Mouse (Mus musculus): ENCODE data around the gene Alpk1.
"Not testable (repeated sequence)": the region's sequence is repeated elsewhere in the genome, so short reads cannot be mapped to it uniquely, and the experiment has no call there.

Alpk1 gene

GRCm38 (mm10) chr3:127790234-127791055, 10.1 kb upstream of the Alpk1 start:
- no peak for DNase-seq (ENCODE audit: low read depth, low spot score)

- no peak for DNase-seq (ENCODE audit: low read depth, low spot score)
These were observed 9.3 kb upstream of the Alpk1 start, which contains the start of gene Tifa for GRCm38 (mm10) chr3:127789500-127790191. Gene Tifa (plus strand): TSS chr3:127789805.

GRCm38 (mm10) chr3:127788919-127789318, 8.6 kb upstream of the Alpk1 start:
- DNase-seq (ENCODE audit: low read depth, low spot score), result no peak

GRCm38 (mm10) chr3:127788038-127788437, 7.7 kb upstream of the Alpk1 start:
- no peak for DNase-seq (ENCODE audit: low read depth, low spot score)

GRCm38 (mm10) chr3:127787032-127787431, 6.7 kb upstream of the Alpk1 start:
- no peak for DNase-seq (ENCODE audit: low read depth, low spot score)

GRCm38 (mm10) chr3:127783680-127784079, 3.4 kb upstream of the Alpk1 start:
- not testable (repeated sequence) for DNase-seq (ENCODE audit: low read depth, low spot score)

- no peak for DNase-seq (ENCODE audit: low read depth, low spot score)
These were observed 2.6 kb upstream of the Alpk1 start for GRCm38 (mm10) chr3:127782921-127783320.

GRCm38 (mm10) chr3:127780921-127781320, 594 bp upstream of the Alpk1 start:
- DNase-seq (ENCODE audit: low read depth, low spot score), result no peak

GRCm38 (mm10) chr3:127769146-127769545, 11.2 kb downstream of the Alpk1 start:
- DNase-seq (ENCODE audit: low read depth, low spot score), result no peak

GRCm38 (mm10) chr3:127765971-127766370, 14.4 kb downstream of the Alpk1 start:
- no peak for DNase-seq (ENCODE audit: low read depth, low spot score)

GRCm38 (mm10) chr3:127764541-127764940, 15.8 kb downstream of the Alpk1 start:
- DNase-seq (ENCODE audit: low read depth, low spot score), result peak; percentile 39

GRCm38 (mm10) chr3:127763076-127763612, 17.2 kb downstream of the Alpk1 start:
- DNase-seq (ENCODE audit: low read depth, low spot score), result peak; percentile 84

GRCm38 (mm10) chr3:127762403-127762802, 17.9 kb downstream of the Alpk1 start:
- no peak for DNase-seq (ENCODE audit: low read depth, low spot score)

- DNase-seq (ENCODE audit: low read depth, low spot score), result peak; percentile 20
These were observed 21.1 kb downstream of the Alpk1 start for GRCm38 (mm10) chr3:127759212-127759611.

- DNase-seq (ENCODE audit: low read depth, low spot score), result no peak
These were observed 21.5 kb downstream of the Alpk1 start for GRCm38 (mm10) chr3:127758806-127759205.

- no peak for DNase-seq (ENCODE audit: low read depth, low spot score)
These were observed 22.4 kb downstream of the Alpk1 start for GRCm38 (mm10) chr3:127757886-127758301.

- DNase-seq (ENCODE audit: low read depth, low spot score), result no peak
These were observed 23.9 kb downstream of the Alpk1 start for GRCm38 (mm10) chr3:127756458-127756857.

GRCm38 (mm10) chr3:127749981-127750562, 30.3 kb downstream of the Alpk1 start:
- no peak for DNase-seq (ENCODE audit: low read depth, low spot score)

- no peak for DNase-seq (ENCODE audit: low read depth, low spot score)
These were observed 31.1 kb downstream of the Alpk1 start for GRCm38 (mm10) chr3:127749266-127749665.

- no peak for DNase-seq (ENCODE audit: low read depth, low spot score)
These were observed 31.7 kb downstream of the Alpk1 start for GRCm38 (mm10) chr3:127748644-127749043.

GRCm38 (mm10) chr3:127745911-127746640, 34.3 kb downstream of the Alpk1 start:
- DNase-seq (ENCODE audit: low read depth, low spot score), result no peak

Data from ES-CJ7 (cell line).